Mouse (Mus musculus) macrophage (primary cell): ENCODE results near the gene Aifm3. TPM values are rescaled to one million over a fixed set of nuclear protein-coding genes. Genes with fewer than 3 reads are reported as not detected.
A peak's percentile ranks its signal among the peaks of the same experiment; 100 is the strongest.
"Not testable (repeated sequence)": the region's sequence is repeated elsewhere in the genome, so short reads cannot be mapped to it uniquely, and the experiment has no call there.

Source experiments
- H3K27ac ChIP-seq: fragments of 350-480 bp; formaldehyde crosslinking; 2 replicates; pipeline ENCODE4 v1.9.0; 2021
- H3K36me3 ChIP-seq: fragments of 350-480 bp; formaldehyde crosslinking; 2 replicates; pipeline ENCODE4 v1.9.0; 2021; ENCODE audit errors: inconsistent target
- H3K4me3 ChIP-seq: fragments of 350-480 bp; formaldehyde crosslinking; 2 replicates; pipeline ENCODE4 v1.9.0; 2021; ENCODE audit errors: inconsistent target
- H3K79me2 ChIP-seq: fragments of 350-480 bp; formaldehyde crosslinking; 2 replicates; pipeline ENCODE4 v1.9.0; 2021; ENCODE audit errors: inconsistent target
- WGBS: methylation state at CpG from one replicate; pipeline ENCODE4 v1.1.7; 2026; ENCODE audit warnings: inconsistent platforms; ENCODE audit not compliant: missing documents; 5-methylcytosine and 5-hydroxymethylcytosine counted together
- polyA plus RNA-seq: library from polyadenylated mRNA; stranded (reverse); fragments of 250-400 nt; gene quantifications from 3 replicates; pipeline ENCODE4 v1.2.4, GENCODE M21; 2018; ENCODE audit warnings: inconsistent platforms

Aifm3 gene
- polyA plus RNA-seq, 1 experiment from 2014 or later, result not detected

DNA sequence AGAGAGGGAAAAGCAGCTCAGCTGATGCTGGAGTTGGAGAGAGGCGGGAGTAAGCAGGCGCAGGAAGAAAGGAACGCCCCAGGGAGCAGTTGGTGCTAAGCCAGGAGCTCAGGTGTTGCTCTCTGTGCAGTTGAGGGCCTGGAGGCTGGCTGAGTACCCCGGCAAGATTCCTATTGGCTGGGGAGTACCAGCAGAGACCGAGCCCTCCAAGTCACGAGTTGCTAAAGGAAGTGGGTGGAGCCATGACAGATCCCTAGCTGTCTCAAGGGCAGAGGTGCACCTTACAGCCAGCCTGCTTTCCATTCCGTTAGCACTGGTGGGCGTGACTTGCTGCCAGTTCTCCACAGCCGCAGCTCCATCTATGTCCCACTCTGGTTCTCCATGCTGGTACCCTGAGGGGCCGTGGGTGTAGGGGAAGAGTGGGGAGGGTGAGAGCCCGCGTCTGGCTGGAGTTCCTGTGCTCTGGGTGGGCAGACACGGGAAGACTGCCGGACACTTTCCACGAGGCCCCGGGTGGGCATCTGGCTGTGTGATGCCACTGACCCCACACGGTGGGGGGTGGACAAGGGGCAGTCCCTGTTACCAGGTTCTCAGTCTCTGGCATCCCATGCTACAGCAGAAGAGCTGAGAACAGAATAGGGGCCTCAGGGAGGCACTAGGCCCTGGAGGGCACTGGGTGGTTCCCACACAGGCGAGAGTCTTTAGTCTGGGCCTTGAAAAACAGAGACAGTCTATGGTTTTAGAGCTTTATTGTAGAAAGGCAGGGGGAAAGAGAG, 64.7 kb downstream of the Aifm3 start:
- H3K36me3 ChIP-seq, result no peaks in the 10 kb centered on the region
- no peaks in the 10 kb centered on the region for H3K79me2 ChIP-seq
- H3K4me3 ChIP-seq, result peak overlapping the region; percentile 26
- H3K27ac ChIP-seq, result peak overlapping the region; percentile 19; the same call in 1 of the 2 replicates
- 12% methylated on average over 17 of the region's 18 CpGs for WGBS

DNA sequence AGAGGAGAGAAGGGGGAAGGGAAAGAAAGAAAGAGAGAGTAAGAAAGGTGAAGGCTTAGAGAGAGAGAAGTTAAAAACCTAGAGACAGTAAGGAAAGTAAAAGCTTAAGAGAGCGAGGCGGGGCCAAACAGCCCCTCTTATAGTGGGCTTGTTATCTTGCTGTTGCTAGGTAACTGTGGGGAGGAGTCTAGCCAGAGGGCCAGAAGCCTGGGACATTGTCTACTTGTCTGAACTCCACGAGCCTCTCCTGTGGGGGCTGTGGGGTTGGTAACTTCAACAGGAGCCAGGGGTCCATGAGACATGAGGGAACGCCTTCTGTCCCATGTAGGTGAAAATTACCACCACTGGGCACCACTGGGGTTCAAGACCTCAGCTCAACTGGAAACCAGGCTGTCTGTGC, 65.3 kb downstream of the Aifm3 start:
- peak overlapping the region; percentile 26; the same call in 1 of the 2 replicates for H3K4me3 ChIP-seq
- not testable (repeated sequence) for H3K36me3 ChIP-seq, H3K27ac ChIP-seq, H3K79me2 ChIP-seq
- 79% methylated on average over 4 of the region's 4 CpGs for WGBS

DNA sequence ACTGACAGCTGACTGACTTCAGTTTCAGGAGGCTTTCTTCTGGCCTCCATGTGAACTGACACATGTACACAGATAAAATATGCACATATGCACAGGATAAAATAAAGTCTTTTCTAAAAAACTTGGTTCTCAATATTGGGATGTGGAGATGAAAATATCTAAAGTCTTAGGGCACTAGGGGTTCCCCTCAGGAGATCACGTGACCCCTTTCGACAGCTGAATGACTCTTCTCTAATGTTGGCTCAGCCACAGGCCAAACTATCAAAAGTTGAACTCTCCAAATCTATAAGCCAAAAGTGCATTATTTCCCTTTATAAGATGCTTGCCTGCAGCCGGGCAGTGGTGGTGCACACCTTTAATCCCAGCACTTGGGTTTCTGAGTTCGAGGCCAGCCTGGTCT, 66.8 kb downstream of the Aifm3 start:
- Histone ChIP-seq H3K4me3 (no peak overlapping the region), H3K27ac (no peak overlapping the region)
- WGBS, result 78% methylated on average over 4 of the region's 4 CpGs

DNA sequence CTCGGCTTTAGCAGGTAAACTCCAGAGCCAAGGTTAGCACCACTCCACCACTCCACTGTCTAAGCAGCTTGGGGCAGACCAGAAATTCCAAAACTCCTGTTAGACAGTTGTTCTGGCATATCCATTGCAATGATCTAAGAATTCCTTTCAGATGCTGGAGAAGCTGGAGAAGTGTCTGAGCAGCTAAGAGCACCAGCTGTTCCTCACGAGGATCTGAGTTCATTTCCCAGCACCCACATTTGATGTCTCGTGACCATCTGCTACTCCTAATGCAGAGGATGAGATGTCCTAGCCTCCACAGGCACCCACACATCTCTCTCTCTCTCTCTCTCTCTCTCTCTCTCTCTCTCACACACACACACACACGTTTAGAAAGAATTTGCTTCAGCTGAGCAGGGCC, 67.5 kb downstream of the Aifm3 start:
- H3K36me3 ChIP-seq, result no peaks in the 10 kb centered on the region
- whole genome bisulfite sequencing, result 75% methylated on average over 4 of the region's 4 CpGs
- no peak overlapping the region for H3K27ac ChIP-seq
- no peak overlapping the region for H3K4me3 ChIP-seq
- no peaks in the 10 kb centered on the region for H3K79me2 ChIP-seq

More for the DNA sequence above, 66.8 kb downstream of the Aifm3 start:
- Histone ChIP-seq H3K79me2 (no peaks in the 10 kb centered on the region), H3K36me3 (no peaks in the 10 kb centered on the region)

Other genes starting within 250 kb of the Aifm3 start
- gene Tmem191c, start 213.5 kb upstream of the Aifm3 start, polyA plus RNA-seq, result 2.2 to 2.7 TPM (median 2.2 TPM) in 3 replicates
- gene Serpind1, start 158.2 kb upstream of the Aifm3 start, polyA plus RNA-seq, result not detected in 3 replicates
- 51.2 to 107 TPM (median 60.8 TPM) in 3 replicates for gene Snap29, start 83.6 kb upstream of the Aifm3 start, polyA plus RNA-seq
- gene Pi4ka, start 83.3 kb upstream of the Aifm3 start, polyA plus RNA-seq, result 59.6 to 75.6 TPM (median 64.3 TPM) in 3 replicates
- gene Crkl, start 37.6 kb upstream of the Aifm3 start, polyA plus RNA-seq, result 19.6 to 25.1 TPM (median 24.7 TPM) in 3 replicates
- gene Lztr1, start 19.1 kb downstream of the Aifm3 start, polyA plus RNA-seq, result 23.8 to 33.8 TPM (median 28.9 TPM) in 3 replicates
- gene Thap7, start 41.5 kb downstream of the Aifm3 start, polyA plus RNA-seq, result 23.9 to 29.0 TPM (median 28.7 TPM) in 3 replicates
- not detected in 3 replicates for gene Lrrc74b, start 71.6 kb downstream of the Aifm3 start, polyA plus RNA-seq
- 0.20 to 0.42 TPM (median 0.41 TPM) in 3 replicates for gene P2rx6, start 72.3 kb downstream of the Aifm3 start, polyA plus RNA-seq
- gene Slc7a4, start 93.6 kb downstream of the Aifm3 start, polyA plus RNA-seq, result 0.69 to 3.7 TPM (median 1.4 TPM) in 3 replicates
- 14.6 to 28.0 TPM (median 20.8 TPM) in 3 replicates for gene Smpd4, start 129.7 kb downstream of the Aifm3 start, polyA plus RNA-seq
- gene Ccdc74a, start 156.9 kb downstream of the Aifm3 start, polyA plus RNA-seq, result 0.29 to 0.44 TPM in 2 of 3 replicates, not detected in the other
- gene Med15, start 243.3 kb downstream of the Aifm3 start, polyA plus RNA-seq, result 71.7 to 97.8 TPM (median 80.8 TPM) in 3 replicates